29 mouse cellular contexts compared by ENCODE assay signal in the genomic region with DNA sequence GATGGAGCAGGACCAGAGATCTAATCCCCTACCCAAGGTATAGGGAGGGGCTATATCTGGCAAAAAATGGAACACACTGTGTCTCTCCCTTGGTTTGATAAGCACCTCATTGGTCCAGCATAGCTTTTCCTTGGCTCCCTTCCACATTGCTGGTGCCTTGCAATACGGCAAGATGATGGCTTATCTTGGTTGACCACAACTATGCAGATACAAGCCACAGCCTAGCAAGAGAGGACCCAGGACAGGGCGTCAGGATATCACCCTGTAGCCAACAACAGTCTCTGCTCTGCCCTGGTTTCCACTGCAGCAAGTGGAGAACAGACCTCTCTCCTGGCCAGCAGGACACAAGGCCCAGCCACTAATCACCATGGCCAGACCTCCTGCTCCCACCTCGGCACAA. TPM values are rescaled to one million over a fixed set of nuclear protein-coding genes. Genes with fewer than 3 reads are reported as not detected.
"Had no signal": no experiment of that assay in that cellular context is flagged by ENCODE, and none has a peak within 500 bp of the region (broad histone marks: within the 10 kb centered on the region; RNA-seq: fewer than 3 reads in every experiment).

No protein-coding gene starts in this region.

- H3K36me3 ChIP-seq: heart, embryonic 10.5 days; heart, embryonic 12.5 days; hindbrain, embryonic 10.5 days; hindbrain, embryonic 12.5 days; intestine, embryonic 15.5 days; limb, embryonic 10.5 days; limb, embryonic 12.5 days; liver, embryonic 13.5 days; liver, embryonic 15.5 days had no signal

- H3K9ac ChIP-seq: heart, embryonic 12.5 days; hindbrain, embryonic 12.5 days; hindbrain, embryonic 14.5 days; intestine, embryonic 15.5 days; limb, embryonic 12.5 days; liver, embryonic 13.5 days; liver, embryonic 15.5 days had no signal

- DNase-seq: gastrocnemius, adult 2 months; gastrocnemius, postnatal 10 days; gastrocnemius, postnatal 25 days; heart, adult 18-20 months; heart, postnatal 10 days; heart, postnatal 4 days; kidney, adult 18-20 months; kidney, adult 8-10 months; kidney, postnatal 10 days; kidney, postnatal 25 days; kidney, postnatal 4 days; liver; liver, embryonic 13.5 days had no signal

- H3K4me1 ChIP-seq: heart, embryonic 10.5 days; heart, embryonic 12.5 days; hindbrain, embryonic 10.5 days; hindbrain, embryonic 12.5 days; intestine, embryonic 15.5 days; limb, embryonic 10.5 days; limb, embryonic 12.5 days; liver, embryonic 13.5 days; liver, embryonic 15.5 days had no signal

- H3K9me3 ChIP-seq: heart, embryonic 10.5 days; heart, embryonic 12.5 days; hindbrain, embryonic 10.5 days; hindbrain, embryonic 12.5 days; intestine, embryonic 15.5 days; limb, embryonic 10.5 days; limb, embryonic 12.5 days had no signal

- H3K27ac ChIP-seq: gastrocnemius, adult 2 months; heart, embryonic 10.5 days; hindbrain, embryonic 10.5 days; hindbrain, embryonic 12.5 days; hindbrain, embryonic 14.5 days; intestine, embryonic 15.5 days; layer of hippocampus, adult 2 months; left cerebral cortex, adult 2 months; limb, embryonic 10.5 days; limb, embryonic 12.5 days; liver, embryonic 13.5 days; liver, embryonic 15.5 days had no signal

- H3K27me3 ChIP-seq: heart, embryonic 12.5 days; hindbrain, embryonic 12.5 days; intestine, embryonic 15.5 days; limb, embryonic 12.5 days; liver, embryonic 13.5 days; liver, embryonic 15.5 days had no signal

- H3K4me2 ChIP-seq: heart, embryonic 12.5 days; hindbrain, embryonic 12.5 days; hindbrain, embryonic 14.5 days; intestine, embryonic 15.5 days; limb, embryonic 12.5 days; liver, embryonic 11.5 days; liver, embryonic 13.5 days; liver, embryonic 15.5 days had no signal

- H3K4me3 ChIP-seq: gastrocnemius, adult 2 months; heart, embryonic 10.5 days; heart, embryonic 12.5 days; hindbrain, embryonic 10.5 days; hindbrain, embryonic 12.5 days; intestine, embryonic 15.5 days; layer of hippocampus, adult 2 months; left cerebral cortex, adult 2 months; limb, embryonic 10.5 days; limb, embryonic 12.5 days; liver, embryonic 13.5 days; liver, embryonic 15.5 days had no signal

- ATAC-seq: hindbrain, embryonic 16.5 days; inflammation-experienced regulatory T-cells, adult 6 months; intestine, embryonic 15.5 days; intestine, postnatal 0 days had no signal

RNA-seq across cellular contexts. Expression of a gene that starts 36.8 kb away (rescaled TPM):
- total RNA-seq: granulocyte monocyte progenitor cell, adult 5-6 weeks had no signal
- polyA plus RNA-seq: inflammation-experienced regulatory T-cells, adult 6 months; liver, embryonic 15.5 days had no signal
